Mouse (Mus musculus) hematopoietic stem cell, adult 5-6 weeks (primary cell): ENCODE measurements at regions not wholly inside any gene's neighbourhood (a gene's known extent, or its start where the extent isn't known, plus 50 kb on each side); places are given as distances from the start of the nearest gene placed in this dataset.
A peak's percentile ranks its signal among the peaks of the same experiment; 100 is the strongest.

Experiments used
- ATAC-seq, 2 experiments: fragments of 125-278 bp in 1 of 2; replicated peaks in 1 of 2; 2 replicates each; pipeline ENCODE4 v1.8.0; 2016 to 2017; ENCODE audit warnings: inconsistent platforms in 2 of 2, mild to moderate bottlenecking in 2 of 2, moderate number of reproducible peaks in 2 of 2, low read depth in 1 of 2, moderate TSS enrichment in 1 of 2; ENCODE audit not compliant: low FRiP score in 2 of 2, poor library complexity in 2 of 2, severe bottlenecking in 2 of 2, insufficient read depth in 1 of 2, low TSS enrichment in 1 of 2

DNA sequence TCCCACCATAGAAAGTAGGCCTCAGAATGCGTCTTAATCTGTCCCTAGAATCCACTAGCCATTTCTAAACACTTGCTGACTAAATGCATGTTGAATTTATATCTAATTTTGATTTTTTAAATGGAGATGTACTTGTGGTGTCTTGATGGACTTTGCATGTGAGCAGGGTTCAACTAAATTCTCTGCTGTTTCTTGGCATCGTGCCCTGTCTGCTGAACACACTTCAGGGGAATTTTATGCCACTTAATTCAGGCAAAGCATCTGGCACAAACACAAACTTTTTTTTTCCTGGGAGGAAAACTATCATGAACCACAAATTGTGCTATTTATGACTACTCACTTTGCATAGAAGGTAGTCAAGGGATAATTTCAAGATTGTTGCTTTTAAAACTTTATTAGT is 87.7 kb downstream of the Stc2 start:
- ATAC-seq: no peak

DNA sequence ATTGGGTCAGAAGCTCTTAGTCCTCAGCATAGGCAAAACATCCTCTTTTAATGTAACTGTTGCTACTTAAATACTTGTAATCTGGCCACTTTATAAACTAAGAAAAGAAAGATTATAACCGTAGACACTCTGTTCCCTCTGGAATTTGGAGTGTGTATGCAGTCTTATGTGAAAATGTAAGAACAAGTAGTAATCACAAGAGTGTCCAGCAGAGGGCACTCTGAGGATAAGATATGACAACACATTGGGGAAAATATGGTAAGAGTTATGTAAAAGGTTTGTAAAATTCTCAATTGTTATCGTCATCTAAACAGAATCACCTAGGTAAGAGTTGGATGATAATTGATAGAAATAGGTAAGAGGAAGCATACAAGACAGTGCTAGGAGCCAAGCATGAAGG is 66.2 kb upstream of the Gm17332 start:
- ATAC-seq: peak; percentile 56 to 76; a peak in 3 of 4 replicates
